Mouse (Mus musculus) forebrain, embryonic 11.5 days (tissue): ENCODE measurements at regions not wholly inside any gene's neighbourhood (a gene's known extent, or its start where the extent isn't known, plus 50 kb on each side); places are given as distances from the start of the nearest gene placed in this dataset.

Experiments
- ATAC-seq: fragments of 200-750 bp; cut with Nextera tagmentation; replicated peaks from 2 replicates; pipeline ENCODE4 v1.8.0; 2017; ENCODE audit warnings: moderate TSS enrichment; ENCODE audit not compliant: low FRiP score
- DNase-seq: peaks from one replicate; pipeline ENCODE4 v3.0.0-alpha.2; 2017; ENCODE audit warnings: low spot score
- H3K27ac ChIP-seq: fragments of 300-500 bp; sonication (generic); 2 replicates; pipeline ENCODE4 v1.5.1; 2014; ENCODE audit warnings: low read depth, low read length
- H3K27me3 ChIP-seq: fragments of 300-500 bp; sonication (generic); 2 replicates; pipeline ENCODE4 v1.6.1; 2014; ENCODE audit warnings: mild to moderate bottlenecking, low read length, mixed read lengths; ENCODE audit not compliant: control insufficient read depth, insufficient read depth
- H3K36me3 ChIP-seq: fragments of 300-500 bp; sonication (generic); 2 replicates; pipeline ENCODE4 v1.6.1; 2014; ENCODE audit warnings: mild to moderate bottlenecking, low read length, moderate library complexity, mixed read lengths; ENCODE audit not compliant: control insufficient read depth, insufficient read depth
- H3K4me1 ChIP-seq: fragments of 300-500 bp; sonication (generic); replicated peaks from 2 replicates; pipeline ENCODE4 v1.6.1; 2014; ENCODE audit warnings: low read length, mixed read lengths; ENCODE audit not compliant: control insufficient read depth, insufficient read depth
- H3K4me2 ChIP-seq: fragments of 300-500 bp; sonication (generic); 2 replicates; pipeline ENCODE4 v1.6.1; 2014; ENCODE audit warnings: low read depth, mild to moderate bottlenecking, low read length, moderate library complexity, mixed read lengths; ENCODE audit not compliant: severe bottlenecking
- H3K4me3 ChIP-seq: fragments of 300-500 bp; sonication (generic); 2 replicates; pipeline ENCODE4 v1.5.1; 2014; ENCODE audit warnings: low read depth, low read length
- H3K9ac ChIP-seq: fragments of 300-500 bp; sonication (generic); 2 replicates; pipeline ENCODE4 v1.6.1; 2014; ENCODE audit warnings: low read length
- H3K9me3 ChIP-seq: fragments of 300-500 bp; sonication (generic); 2 replicates; pipeline ENCODE4 v1.6.1; 2016; ENCODE audit warnings: low read length, mixed read lengths; ENCODE audit not compliant: control insufficient read depth
- WGBS: fragments of 180-500 bp; shearing (Covaris S2); extraction: QIAGEN DNeasy Blood & Tissue Kit; methylation state at CpG from one replicate; pipeline ENCODE4 v1.1.7; 2014; 5-methylcytosine and 5-hydroxymethylcytosine counted together

- H3K9ac ChIP-seq: no peak overlapping the region
- no peak for ATAC-seq
Measured at GRCm38 (mm10) chr3:117994110-117994509, 125.4 kb upstream of the Snx7 start.

GRCm38 (mm10) chr3:117990561-117990960 lies 121.8 kb upstream of the Snx7 start:
- no peaks in the 10 kb centered on the region for H3K36me3 ChIP-seq
- H3K4me1 ChIP-seq: no peaks in the 10 kb centered on the region
- 87% methylated on average over 2 of the region's 2 CpGs for WGBS
- no peak overlapping the region for H3K9ac ChIP-seq
- no peaks in the 10 kb centered on the region for H3K9me3 ChIP-seq
- H3K4me2 ChIP-seq: no peak overlapping the region
- no peak overlapping the region for H3K4me3 ChIP-seq
- no peak overlapping the region for H3K27ac ChIP-seq
- H3K27me3 ChIP-seq: no peaks in the 10 kb centered on the region
- no peak for ATAC-seq
- no peak for DNase-seq

More at GRCm38 (mm10) chr3:117994110-117994509, 125.4 kb upstream of the Snx7 start:
- Histone ChIP-seq H3K27ac (no peak overlapping the region), H3K4me3 (no peak overlapping the region), H3K27me3 (no peaks in the 10 kb centered on the region), H3K4me1 (no peaks in the 10 kb centered on the region), H3K4me2 (no peak overlapping the region), H3K36me3 (no peaks in the 10 kb centered on the region), H3K9me3 (no peaks in the 10 kb centered on the region)
- WGBS: 78% methylated on average over 3 of the region's 3 CpGs
- no peak for DNase-seq

GRCm38 (mm10) chr3:117988443-117988842 lies 119.7 kb upstream of the Snx7 start:
- H3K9ac ChIP-seq: no peak overlapping the region

GRCm38 (mm10) chr3:117975638-117976037 lies 106.9 kb upstream of the Snx7 start:
- no peak overlapping the region for H3K4me3 ChIP-seq
- WGBS: 85% methylated on average over 1 of the region's 1 CpGs
- H3K4me1 ChIP-seq: no peaks in the 10 kb centered on the region
- no peak overlapping the region for H3K4me2 ChIP-seq
- H3K27me3 ChIP-seq: no peaks in the 10 kb centered on the region
- H3K9me3 ChIP-seq: no peaks in the 10 kb centered on the region
- no peak overlapping the region for H3K9ac ChIP-seq
- no peak for DNase-seq
- no peaks in the 10 kb centered on the region for H3K36me3 ChIP-seq
- H3K27ac ChIP-seq: no peak overlapping the region
- no peak for ATAC-seq

More at GRCm38 (mm10) chr3:117988443-117988842, 119.7 kb upstream of the Snx7 start:
- 81% methylated on average over 5 of the region's 5 CpGs for WGBS
- Histone ChIP-seq H3K27me3 (no peaks in the 10 kb centered on the region), H3K4me3 (no peak overlapping the region), H3K36me3 (no peaks in the 10 kb centered on the region), H3K4me2 (no peak overlapping the region), H3K9me3 (no peaks in the 10 kb centered on the region), H3K27ac (no peak overlapping the region), H3K4me1 (no peaks in the 10 kb centered on the region)
- no peak for ATAC-seq
- no peak for DNase-seq

GRCm38 (mm10) chr3:117968805-117969204 lies 100.1 kb upstream of the Snx7 start:
- Histone ChIP-seq H3K9ac (no peak overlapping the region), H3K27me3 (no peaks in the 10 kb centered on the region), H3K27ac (no peak overlapping the region), H3K4me2 (no peak overlapping the region), H3K4me1 (no peaks in the 10 kb centered on the region), H3K36me3 (no peaks in the 10 kb centered on the region), H3K4me3 (no peak overlapping the region), H3K9me3 (no peaks in the 10 kb centered on the region)
- WGBS: 84% methylated on average over 5 of the region's 5 CpGs
- no peak for DNase-seq
- no peak for ATAC-seq

GRCm38 (mm10) chr3:117938426-117938825 lies 69.7 kb upstream of the Snx7 start:
- no peaks in the 10 kb centered on the region for H3K9me3 ChIP-seq
- H3K4me1 ChIP-seq: no peaks in the 10 kb centered on the region
- no peaks in the 10 kb centered on the region for H3K27me3 ChIP-seq
- ATAC-seq: no peak
- H3K9ac ChIP-seq: no peak overlapping the region
- H3K4me2 ChIP-seq: no peak overlapping the region
- H3K27ac ChIP-seq: no peak overlapping the region
- DNase-seq: no peak
- H3K4me3 ChIP-seq: no peak overlapping the region
- H3K36me3 ChIP-seq: no peaks in the 10 kb centered on the region

GRCm38 (mm10) chr3:117927527-117927926 lies 58.8 kb upstream of the Snx7 start:
- Histone ChIP-seq H3K27ac (no peak overlapping the region), H3K9ac (no peak overlapping the region), H3K27me3 (no peaks in the 10 kb centered on the region), H3K4me1 (no peaks in the 10 kb centered on the region), H3K4me3 (no peak overlapping the region), H3K4me2 (no peak overlapping the region), H3K9me3 (no peaks in the 10 kb centered on the region), H3K36me3 (no peaks in the 10 kb centered on the region)
- ATAC-seq (peak; percentile 84), DNase-seq (no peak)
- WGBS: 39% methylated on average over 1 of the region's 1 CpGs
